Mouse (Mus musculus): ENCODE measurements around the gene 4921539E11Rik. TPM values are rescaled to one million over a fixed set of nuclear protein-coding genes. Genes with fewer than 3 reads are reported as not detected.
A peak's percentile ranks its signal among the peaks of the same experiment; 100 is the strongest.

The 4921539E11Rik gene
- not detected in 2 replicates for total RNA-seq (2015; ENCODE audit: low replicate concordance)
- not detected in 2 replicates for total RNA-seq (2017; ENCODE audit: low replicate concordance)

- ATAC-seq (replicated peaks; ENCODE audit: low FRiP score, poor library complexity, severe bottlenecking), result no peak
These were observed at the start of gene 4921539E11Rik for GRCm38 (mm10) chr4:103290763-103291162. Gene 4921539E11Rik, minus strand, starts transcription at chr4:103290863.

- no peak for ATAC-seq (replicated peaks; ENCODE audit: low FRiP score, poor library complexity, severe bottlenecking)
These were observed 44.5 kb upstream of the 4921539E11Rik start for GRCm38 (mm10) chr4:103335134-103335533.

DNA sequence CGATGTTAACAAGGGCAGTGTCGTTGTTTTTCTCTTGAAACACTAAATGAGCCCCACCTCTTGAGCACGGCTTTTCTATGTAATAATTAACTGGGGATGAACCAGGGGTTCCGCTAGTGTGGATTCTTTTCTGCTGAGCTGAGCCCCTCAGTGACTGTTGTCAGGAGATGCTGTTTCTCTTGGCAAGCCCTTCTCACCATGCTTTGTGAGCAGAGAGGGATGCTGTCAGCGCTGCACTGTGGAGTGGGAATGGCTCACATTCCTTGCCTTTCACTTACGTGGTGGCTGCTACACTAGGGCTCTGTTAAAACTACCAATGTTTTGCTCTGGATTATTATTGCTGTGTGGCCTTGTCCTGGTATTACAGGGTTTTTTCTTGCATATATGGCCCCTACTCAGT lies 38.7 kb upstream of the 4921539E11Rik start:
- ATAC-seq (replicated peaks; ENCODE audit: low FRiP score, poor library complexity, severe bottlenecking), result no peak

GRCm38 (mm10) chr4:103326994-103327393 lies 36.3 kb upstream of the 4921539E11Rik start:
- ATAC-seq (replicated peaks; ENCODE audit: low FRiP score, poor library complexity, severe bottlenecking), result no peak

- no peak for ATAC-seq (replicated peaks; ENCODE audit: low FRiP score, poor library complexity, severe bottlenecking)
These were observed 34.2 kb upstream of the 4921539E11Rik start for GRCm38 (mm10) chr4:103324688-103325451.

- no peak for ATAC-seq (replicated peaks; ENCODE audit: low FRiP score, poor library complexity, severe bottlenecking)
These were observed 30.8 kb upstream of the 4921539E11Rik start for GRCm38 (mm10) chr4:103321461-103321860.

DNA sequence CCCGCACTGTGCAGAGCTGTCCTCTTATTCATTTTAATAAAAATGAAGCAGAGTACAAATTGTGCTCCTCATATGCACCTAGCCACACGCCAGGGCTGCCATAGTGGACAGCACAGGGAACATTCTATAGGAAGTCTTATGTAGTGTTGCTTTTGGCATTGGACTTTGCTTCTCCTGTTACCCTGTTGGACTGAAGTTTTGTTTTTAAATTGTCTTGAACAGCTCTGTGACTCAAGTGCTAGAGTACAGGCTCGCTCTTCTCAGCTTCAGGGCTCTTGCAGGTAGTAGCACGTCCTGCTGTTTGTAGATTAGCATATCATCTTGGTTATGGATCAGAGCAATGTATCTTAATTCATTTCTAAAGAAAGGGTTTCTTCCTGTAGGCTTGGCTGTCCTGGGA lies 25.2 kb upstream of the 4921539E11Rik start:
- no peak for ATAC-seq (replicated peaks; ENCODE audit: low FRiP score, poor library complexity, severe bottlenecking)

- ATAC-seq (replicated peaks; ENCODE audit: low FRiP score, poor library complexity, severe bottlenecking), result no peak
These were observed 23.9 kb upstream of the 4921539E11Rik start for GRCm38 (mm10) chr4:103314526-103314910.

GRCm38 (mm10) chr4:103313587-103314525 lies 23.2 kb upstream of the 4921539E11Rik start, which contains the start of gene Oma1:
Gene Oma1, plus strand, starts transcription at chr4:103313812.
- ATAC-seq (replicated peaks; ENCODE audit: low FRiP score, poor library complexity, severe bottlenecking), result peak; percentile 97

- no peak for ATAC-seq (replicated peaks; ENCODE audit: low FRiP score, poor library complexity, severe bottlenecking)
These were observed 13.2 kb upstream of the 4921539E11Rik start for GRCm38 (mm10) chr4:103303851-103304250.

DNA sequence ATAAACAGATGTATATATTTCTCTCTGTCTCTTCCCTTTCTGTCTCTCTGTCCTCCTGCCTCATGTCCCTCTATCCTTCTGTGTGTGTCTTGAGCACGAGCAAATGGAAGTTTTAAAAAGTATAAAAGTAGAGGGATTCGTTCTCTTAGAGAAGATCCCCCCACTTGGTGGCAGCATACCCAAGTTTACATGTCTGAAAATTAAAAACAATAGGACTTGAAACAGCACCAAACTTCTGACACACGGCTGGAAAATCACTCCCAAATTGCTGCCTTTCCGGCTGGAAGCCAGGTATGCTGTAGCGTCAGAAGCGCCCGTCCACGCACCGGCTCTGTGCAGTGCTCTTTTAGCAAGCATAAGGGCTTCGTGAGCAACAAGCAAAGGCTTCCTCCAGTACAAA lies 8.7 kb upstream of the 4921539E11Rik start:
- no peak for ATAC-seq (replicated peaks; ENCODE audit: low FRiP score, poor library complexity, severe bottlenecking)

DNA sequence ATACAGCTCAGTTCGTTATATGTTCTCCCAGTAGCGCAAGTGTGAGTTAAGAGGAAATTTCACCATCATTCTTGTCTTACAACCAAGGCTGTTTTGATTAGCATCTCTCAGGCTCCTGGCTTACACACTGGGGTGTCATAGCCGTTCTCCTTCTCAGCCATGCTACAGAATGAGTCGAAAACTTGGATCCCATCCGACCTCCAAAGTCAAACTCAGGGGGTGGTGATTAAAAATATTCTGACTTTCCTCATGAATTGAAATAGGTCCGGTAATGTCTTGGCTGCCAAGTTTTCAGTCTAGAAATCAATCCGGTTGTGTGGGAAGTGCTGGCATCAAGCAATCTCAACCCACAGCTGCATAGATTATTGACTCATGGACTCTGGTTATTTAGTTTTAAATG lies 2.3 kb downstream of the 4921539E11Rik start:
- ATAC-seq (replicated peaks; ENCODE audit: low FRiP score, poor library complexity, severe bottlenecking), result no peak

DNA sequence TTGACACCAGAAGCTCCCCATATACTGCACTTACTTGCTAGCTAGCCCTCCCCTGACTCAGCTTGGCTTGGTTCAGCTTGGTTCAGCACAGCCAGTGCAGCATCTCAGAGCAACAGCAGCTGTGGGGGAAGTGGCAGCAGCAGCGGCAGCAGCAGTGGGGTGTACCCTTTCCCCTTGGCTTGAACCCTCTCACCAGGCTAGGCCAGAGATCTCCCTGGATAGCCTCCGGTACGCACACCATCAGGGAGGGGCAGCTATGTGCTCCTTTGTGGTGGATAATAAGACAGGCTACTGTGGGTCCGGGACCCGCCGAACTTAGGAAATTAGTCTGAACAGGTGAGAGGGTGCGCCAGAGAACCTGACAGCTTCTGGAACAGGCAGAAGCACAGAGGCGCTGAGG lies 17.6 kb downstream of the 4921539E11Rik start:
- no peak for ATAC-seq (replicated peaks; ENCODE audit: low FRiP score, poor library complexity, severe bottlenecking)

DNA sequence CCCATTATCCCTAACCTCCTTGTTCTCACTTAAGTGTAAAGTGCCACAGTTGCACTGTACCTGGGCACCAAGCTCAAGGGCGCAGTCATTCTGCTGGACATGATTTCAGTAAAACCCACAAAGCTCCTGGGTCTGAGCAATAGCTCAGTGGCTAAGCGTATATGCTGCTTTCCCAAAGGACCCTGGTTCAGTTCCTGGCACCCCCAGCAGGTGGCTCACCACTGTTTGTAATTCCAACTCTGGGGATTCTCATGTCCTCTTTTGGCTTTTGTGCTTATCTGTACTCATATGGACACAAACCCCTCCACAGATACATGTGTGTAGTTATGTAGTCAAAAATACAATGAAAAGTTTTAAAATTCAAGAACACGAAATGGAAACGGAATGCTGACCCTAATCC lies 21.3 kb downstream of the 4921539E11Rik start:
- ATAC-seq (replicated peaks; ENCODE audit: low FRiP score, poor library complexity, severe bottlenecking), result no peak

GRCm38 (mm10) chr4:103265166-103265565 lies 25.5 kb downstream of the 4921539E11Rik start:
- ATAC-seq (replicated peaks; ENCODE audit: low FRiP score, poor library complexity, severe bottlenecking), result no peak

GRCm38 (mm10) chr4:103263812-103264396 lies 26.8 kb downstream of the 4921539E11Rik start:
- ATAC-seq (replicated peaks; ENCODE audit: low FRiP score, poor library complexity, severe bottlenecking), result no peak

- no peak for ATAC-seq (replicated peaks; ENCODE audit: low FRiP score, poor library complexity, severe bottlenecking)
These were observed 27.3 kb downstream of the 4921539E11Rik start for GRCm38 (mm10) chr4:103263378-103263777.

- no peak for ATAC-seq (replicated peaks; ENCODE audit: low FRiP score, poor library complexity, severe bottlenecking)
These were observed 31.8 kb downstream of the 4921539E11Rik start for GRCm38 (mm10) chr4:103258817-103259216.

DNA sequence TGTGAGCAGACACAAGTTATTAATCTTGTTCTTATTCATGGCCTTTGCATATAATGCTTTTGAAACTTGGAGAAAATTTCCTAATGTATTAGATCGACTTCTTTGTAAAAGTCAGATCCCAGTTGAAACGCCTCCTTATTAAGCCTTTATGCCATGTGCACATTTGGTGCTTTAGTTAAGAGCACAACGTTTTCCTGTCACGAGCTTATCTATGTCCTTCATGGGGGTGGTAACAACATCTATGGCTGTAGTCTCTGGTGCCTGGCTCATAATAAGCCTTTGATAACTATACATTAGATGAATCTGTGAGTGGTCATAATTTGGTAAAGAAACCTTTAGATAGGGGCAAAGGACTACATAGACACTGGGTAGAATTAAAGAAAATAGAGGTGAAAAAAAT lies 36.8 kb downstream of the 4921539E11Rik start:
- ATAC-seq (replicated peaks; ENCODE audit: low FRiP score, poor library complexity, severe bottlenecking), result no peak

GRCm38 (mm10) chr4:103249436-103250085 lies 41.1 kb downstream of the 4921539E11Rik start:
- no peak for ATAC-seq (replicated peaks; ENCODE audit: low FRiP score, poor library complexity, severe bottlenecking)
